Mouse (Mus musculus): Measurements from ENCODE around the gene Slc17a7. TPM values are rescaled to one million over a fixed set of nuclear protein-coding genes. Genes with fewer than 3 reads are reported as not detected.

Slc17a7 gene
- polyA plus RNA-seq, 1 experiment from 2014 or later = 1.8 TPM

DNA sequence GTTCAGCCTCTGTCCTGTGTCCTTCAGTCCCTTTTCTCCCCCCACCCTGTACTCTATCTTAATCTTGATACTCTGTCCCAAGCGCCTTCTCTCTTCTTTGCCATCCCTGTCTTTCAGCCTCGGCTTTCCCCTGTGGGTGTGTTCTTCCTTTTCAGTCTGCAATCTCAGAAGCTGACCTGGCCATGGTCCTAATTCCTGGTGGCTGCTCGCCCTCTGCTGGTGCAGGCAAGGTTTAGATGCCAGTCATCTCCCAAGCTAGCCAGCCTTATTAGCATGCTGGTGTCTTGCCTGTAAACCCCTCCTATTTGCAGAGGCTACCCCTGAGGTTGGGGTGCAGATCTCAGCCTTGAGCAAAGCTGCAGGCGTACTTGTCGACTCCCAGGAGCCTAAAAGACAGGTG lies 34.7 kb downstream of the Slc17a7 start:
- H3K27ac ChIP-seq = no peak overlapping the region
- no peak overlapping the region for H3K4me3 ChIP-seq (replicated peaks)
- H3K36me3 ChIP-seq = no peaks in the 10 kb centered on the region
- H3K9me3 ChIP-seq = no peaks in the 10 kb centered on the region
- H3K4me1 ChIP-seq (replicated peaks) = peaks cover 13% of the 10 kb centered on the region; the same call in 1 of the 2 replicates
- 10% methylated on average over 5 of the region's 5 CpGs for WGBS
- peak; percentile 70 for ATAC-seq
- peaks cover 21% of the 10 kb centered on the region for H3K27me3 ChIP-seq
- peak overlapping the region; percentile 25; the same call in 1 of the 2 replicates for H3K9ac ChIP-seq (replicated peaks)
- H3K4me2 ChIP-seq (replicated peaks) = no peak overlapping the region

DNA sequence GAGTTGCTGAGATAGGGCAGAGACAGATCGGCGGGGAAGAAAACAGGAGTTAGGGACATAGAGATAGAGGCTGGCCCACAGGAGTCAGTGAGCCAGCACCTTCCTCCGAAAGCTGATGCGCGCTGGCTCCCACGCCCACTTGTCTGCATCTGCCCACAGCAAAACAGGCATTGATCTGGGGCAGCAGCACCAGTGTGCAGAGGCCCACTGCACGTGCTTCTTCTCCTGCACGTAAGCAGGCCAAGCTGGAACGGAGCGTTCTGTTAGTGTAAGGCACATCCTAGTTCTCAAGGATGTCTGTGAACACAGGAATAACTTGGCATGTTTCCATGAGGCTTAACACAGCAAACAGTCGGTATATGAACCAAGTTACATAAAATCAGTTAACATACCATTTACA lies 35.2 kb downstream of the Slc17a7 start:
- 89% methylated on average over 11 of the region's 11 CpGs for WGBS
- 0 out of 2 replicates have a peak overlapping the region, but pooled peaks have one; percentile 25 for H3K9ac ChIP-seq (replicated peaks)
- ATAC-seq = no peak

DNA sequence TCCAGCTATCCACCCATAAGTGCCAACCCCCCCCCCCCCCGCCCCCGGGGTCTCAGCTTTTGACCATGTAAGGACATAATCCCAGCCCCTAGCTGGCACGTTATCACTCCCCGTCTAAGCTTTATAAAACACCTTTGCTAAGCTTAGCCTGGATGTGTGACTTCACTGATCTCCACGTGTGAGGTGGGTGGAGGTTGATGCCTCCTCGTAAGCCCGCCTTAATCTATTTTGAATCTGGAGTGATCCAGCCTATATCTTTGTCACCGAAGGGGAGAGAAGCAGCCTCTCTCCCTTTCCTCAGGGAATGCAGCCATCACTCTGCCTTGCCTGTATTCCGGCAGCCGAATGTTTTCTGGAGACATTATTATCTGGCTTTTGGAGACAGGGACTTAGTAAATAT lies 38.9 kb downstream of the Slc17a7 start:
- Histone ChIP-seq H3K4me3 (replicated peaks) (no peak overlapping the region), H3K27me3 (peaks cover 19% of the 10 kb centered on the region), H3K9me3 (no peaks in the 10 kb centered on the region), H3K27ac (no peak overlapping the region), H3K9ac (replicated peaks) (no peak overlapping the region), H3K4me1 (replicated peaks) (peaks cover 10% of the 10 kb centered on the region; the same call in 1 of the 2 replicates), H3K36me3 (no peaks in the 10 kb centered on the region), H3K4me2 (replicated peaks) (no peak overlapping the region)
- WGBS = 64% methylated on average over 10 of the region's 10 CpGs
- ATAC-seq = no peak

More for the DNA sequence above, 35.2 kb downstream of the Slc17a7 start:
- Histone ChIP-seq H3K27me3 (peaks cover 20% of the 10 kb centered on the region), H3K4me3 (replicated peaks) (no peak overlapping the region), H3K4me1 (replicated peaks) (peaks cover 13% of the 10 kb centered on the region; the same call in 1 of the 2 replicates), H3K36me3 (no peaks in the 10 kb centered on the region), H3K9me3 (no peaks in the 10 kb centered on the region), H3K27ac (no peak overlapping the region), H3K4me2 (replicated peaks) (no peak overlapping the region)

DNA sequence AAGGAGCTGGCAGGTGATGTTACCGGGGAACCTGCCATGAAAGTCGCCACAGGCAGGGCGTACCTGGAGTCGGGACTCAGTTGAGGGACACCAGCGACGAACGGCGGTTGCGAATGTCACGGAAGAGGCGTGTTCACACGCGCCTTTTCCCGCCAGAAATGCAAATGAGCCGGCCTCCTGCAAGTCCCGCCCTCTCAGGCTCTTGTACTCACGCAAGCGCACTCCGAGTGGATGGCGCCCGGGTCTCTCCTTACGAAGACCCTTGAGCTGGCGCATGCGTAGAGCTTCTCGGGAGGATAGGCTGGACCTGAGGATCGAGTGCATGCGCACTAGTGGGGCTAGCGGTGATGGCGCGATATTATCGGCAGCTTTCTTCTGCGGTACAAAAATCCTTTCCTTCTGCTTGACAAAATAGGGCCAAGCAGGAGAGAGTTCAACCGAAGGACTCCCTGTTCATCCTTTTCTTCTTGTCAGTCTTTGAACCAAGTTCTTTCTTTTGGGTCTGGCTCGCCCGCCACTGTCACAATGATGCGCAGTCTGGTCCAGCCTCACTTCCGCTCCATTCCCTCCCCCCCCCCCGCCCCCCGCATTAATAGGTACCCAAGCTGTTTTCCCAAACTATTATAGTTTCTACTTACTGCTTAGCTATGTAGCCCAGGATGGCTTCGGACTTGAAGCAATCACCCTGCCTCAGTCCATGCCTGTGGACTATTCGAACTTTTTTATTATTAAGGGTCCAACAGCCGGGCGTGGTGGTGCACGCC lies 40.8 kb downstream of the Slc17a7 start, which contains the start of gene Ccdc155:
Gene Ccdc155, minus strand, starts transcription at position 513 of the 764 bp plus-strand sequence.
- Histone ChIP-seq H3K27me3 (peaks cover 20% of the 10 kb centered on the region), H3K9me3 (no peaks in the 10 kb centered on the region), H3K9ac (replicated peaks) (peak within 1 kb of the TSS; percentile 70), H3K4me3 (replicated peaks) (peak within 1 kb of the TSS; percentile 48), H3K4me1 (replicated peaks) (0 out of 2 replicates have a peak, but pooled peaks cover 3% of the 10 kb centered on the region), H3K4me2 (replicated peaks) (peak within 1 kb of the TSS; percentile 57), H3K27ac (peak within 1 kb of the TSS; percentile 83), H3K36me3 (no peaks in the 10 kb centered on the region)
- peak; percentile 97 for ATAC-seq
- WGBS = 8% methylated on average over 44 of the region's 44 CpGs

DNA sequence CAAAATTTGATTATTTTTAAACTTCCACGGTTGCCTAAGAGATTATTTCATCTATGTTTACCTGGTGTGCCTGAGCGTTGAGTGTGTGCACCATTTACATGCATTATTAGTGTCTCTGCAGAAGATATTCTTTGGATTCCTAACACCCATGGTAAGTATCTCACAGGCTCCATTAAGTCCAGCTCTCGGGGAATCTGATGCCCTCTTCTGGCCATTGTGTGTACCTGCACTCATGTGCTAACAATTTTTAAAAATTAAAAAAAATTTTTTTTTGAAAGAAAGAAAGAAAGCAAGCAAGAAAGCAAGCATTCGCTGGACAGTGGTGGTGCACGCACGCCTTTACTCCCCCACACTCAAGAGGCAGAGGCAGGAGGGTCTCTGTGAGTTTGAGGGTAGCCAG lies 44.5 kb downstream of the Slc17a7 start:
- no peak for ATAC-seq
- H3K4me2 ChIP-seq (replicated peaks) = no peak overlapping the region
- 82% methylated on average over 6 of the region's 6 CpGs for WGBS
- H3K9me3 ChIP-seq = no peaks in the 10 kb centered on the region
- H3K27me3 ChIP-seq = peaks cover 36% of the 10 kb centered on the region
- 0 out of 2 replicates have a peak, but pooled peaks cover 3% of the 10 kb centered on the region for H3K4me1 ChIP-seq (replicated peaks)
- H3K27ac ChIP-seq = no peak overlapping the region
- no peaks in the 10 kb centered on the region for H3K36me3 ChIP-seq
- H3K4me3 ChIP-seq (replicated peaks) = no peak overlapping the region
- no peak overlapping the region for H3K9ac ChIP-seq (replicated peaks)

DNA sequence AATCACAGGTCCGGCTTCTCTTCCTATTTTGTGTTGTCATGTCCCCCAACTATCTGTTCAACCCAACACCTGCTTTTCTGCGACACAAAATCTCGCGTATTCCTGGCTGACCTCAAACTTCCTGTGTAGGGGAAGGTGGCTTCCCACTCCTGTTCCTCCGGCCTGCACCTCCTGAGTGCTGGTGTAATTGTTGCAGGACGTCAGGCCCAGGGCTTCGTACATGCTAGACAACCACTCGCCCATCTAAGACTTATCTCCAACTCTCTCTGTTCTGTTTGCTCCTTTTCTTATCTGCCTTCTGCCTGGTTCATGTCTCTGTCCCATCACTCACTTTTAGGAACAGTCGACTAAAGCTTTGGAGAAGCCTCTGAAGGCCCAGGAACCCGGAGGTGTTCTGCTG lies 47.3 kb downstream of the Slc17a7 start:
- ATAC-seq = no peak
- H3K9me3 ChIP-seq = no peaks in the 10 kb centered on the region
- peaks cover 33% of the 10 kb centered on the region for H3K27me3 ChIP-seq
- H3K4me2 ChIP-seq (replicated peaks) = no peak overlapping the region; the same call in 1 of the 2 replicates
- H3K36me3 ChIP-seq = no peaks in the 10 kb centered on the region
- H3K4me3 ChIP-seq (replicated peaks) = no peak overlapping the region
- no peak overlapping the region for H3K27ac ChIP-seq
- WGBS = 83% methylated on average over 10 of the region's 10 CpGs
- H3K9ac ChIP-seq (replicated peaks) = no peak overlapping the region
- peaks cover 8% of the 10 kb centered on the region for H3K4me1 ChIP-seq (replicated peaks)

DNA sequence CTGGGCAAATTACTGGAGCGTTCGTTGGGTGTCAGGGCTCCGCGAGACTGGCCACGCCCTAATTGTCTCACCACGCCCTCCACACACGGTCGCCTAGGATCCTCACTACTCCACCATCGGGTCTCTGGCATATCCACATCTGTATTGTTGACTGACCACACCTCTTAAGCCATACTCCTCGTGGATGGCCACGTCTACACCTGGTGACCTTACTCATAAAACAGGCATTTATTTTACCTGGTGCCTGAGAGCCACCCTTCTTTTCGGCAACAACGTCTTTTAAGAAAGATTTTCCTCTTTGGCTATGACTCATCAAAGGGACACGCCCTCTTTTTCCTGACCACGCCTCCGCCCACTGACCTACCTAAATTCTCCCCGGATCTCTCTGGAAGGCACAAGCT lies 48.1 kb downstream of the Slc17a7 start, which contains the start of gene Dkkl1:
Gene Dkkl1, minus strand, starts transcription at position 297 of the 401 bp plus-strand sequence.
- WGBS = 7% methylated on average over 17 of the region's 17 CpGs
- Histone ChIP-seq H3K4me1 (replicated peaks) (peaks cover 16% of the 10 kb centered on the region), H3K27ac (no peak within 1 kb of the TSS), H3K36me3 (no peaks in the 10 kb centered on the region), H3K27me3 (peaks cover 33% of the 10 kb centered on the region), H3K4me3 (replicated peaks) (no peak within 1 kb of the TSS), H3K9ac (replicated peaks) (no peak within 1 kb of the TSS), H3K9me3 (no peaks in the 10 kb centered on the region), H3K4me2 (replicated peaks) (peak within 1 kb of the TSS; percentile 29)
- no peak for ATAC-seq

DNA sequence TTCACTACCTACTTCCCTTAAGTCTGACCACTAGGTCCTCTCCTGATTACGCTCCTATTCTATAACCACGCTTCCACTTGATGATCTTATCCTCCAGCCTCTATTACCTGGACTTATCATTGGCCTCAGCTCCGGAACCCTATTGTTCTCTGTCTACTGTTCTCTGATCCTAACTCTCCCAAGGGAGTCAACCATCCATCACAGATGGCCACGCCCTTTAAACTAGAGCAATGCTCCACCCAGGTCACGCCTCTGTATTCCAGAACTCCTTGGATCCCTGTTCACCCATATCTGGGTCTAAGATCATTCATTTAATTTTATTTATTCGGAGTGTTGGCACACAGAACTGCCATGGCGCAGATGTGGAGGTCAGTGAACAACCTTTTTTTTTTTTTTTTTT lies 48.6 kb downstream of the Slc17a7 start:
- WGBS = 77% methylated on average over 7 of the region's 7 CpGs
- Histone ChIP-seq H3K27me3 (peaks cover 33% of the 10 kb centered on the region), H3K4me3 (replicated peaks) (no peak overlapping the region), H3K9me3 (no peaks in the 10 kb centered on the region), H3K27ac (no peak overlapping the region), H3K9ac (replicated peaks) (no peak overlapping the region), H3K4me2 (replicated peaks) (no peak overlapping the region), H3K4me1 (replicated peaks) (peaks cover 21% of the 10 kb centered on the region), H3K36me3 (no peaks in the 10 kb centered on the region)
- no peak for ATAC-seq

DNA sequence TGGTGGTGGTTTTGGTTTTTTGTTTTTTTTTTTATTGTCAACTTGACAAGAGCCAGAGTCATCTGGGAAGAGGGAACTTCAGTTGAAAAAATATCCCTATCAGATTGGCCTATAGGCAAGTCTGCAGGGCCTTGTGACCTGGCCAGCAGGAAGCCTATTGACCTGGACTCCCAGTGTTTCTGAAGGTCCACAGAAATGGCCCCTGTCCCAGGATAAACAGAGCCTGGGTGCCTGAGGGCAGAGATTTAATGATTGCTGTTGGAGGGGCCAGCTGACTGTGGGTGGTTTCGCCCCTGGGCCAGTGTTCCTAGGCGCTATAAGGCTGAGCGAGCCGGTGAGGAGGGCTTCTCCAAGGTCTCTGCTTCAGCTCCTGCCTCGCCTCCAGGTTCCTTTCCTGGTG lies 50.0 kb downstream of the Slc17a7 start:
- WGBS = 72% methylated on average over 5 of the region's 5 CpGs
- Histone ChIP-seq H3K27ac (no peak overlapping the region), H3K9me3 (no peaks in the 10 kb centered on the region), H3K4me2 (replicated peaks) (no peak overlapping the region), H3K36me3 (0 out of 2 replicates have a peak, but pooled peaks cover 1% of the 10 kb centered on the region), H3K9ac (replicated peaks) (no peak overlapping the region), H3K27me3 (peaks cover 30% of the 10 kb centered on the region), H3K4me1 (replicated peaks) (peaks cover 32% of the 10 kb centered on the region), H3K4me3 (replicated peaks) (no peak overlapping the region)
- no peak for ATAC-seq

DNA sequence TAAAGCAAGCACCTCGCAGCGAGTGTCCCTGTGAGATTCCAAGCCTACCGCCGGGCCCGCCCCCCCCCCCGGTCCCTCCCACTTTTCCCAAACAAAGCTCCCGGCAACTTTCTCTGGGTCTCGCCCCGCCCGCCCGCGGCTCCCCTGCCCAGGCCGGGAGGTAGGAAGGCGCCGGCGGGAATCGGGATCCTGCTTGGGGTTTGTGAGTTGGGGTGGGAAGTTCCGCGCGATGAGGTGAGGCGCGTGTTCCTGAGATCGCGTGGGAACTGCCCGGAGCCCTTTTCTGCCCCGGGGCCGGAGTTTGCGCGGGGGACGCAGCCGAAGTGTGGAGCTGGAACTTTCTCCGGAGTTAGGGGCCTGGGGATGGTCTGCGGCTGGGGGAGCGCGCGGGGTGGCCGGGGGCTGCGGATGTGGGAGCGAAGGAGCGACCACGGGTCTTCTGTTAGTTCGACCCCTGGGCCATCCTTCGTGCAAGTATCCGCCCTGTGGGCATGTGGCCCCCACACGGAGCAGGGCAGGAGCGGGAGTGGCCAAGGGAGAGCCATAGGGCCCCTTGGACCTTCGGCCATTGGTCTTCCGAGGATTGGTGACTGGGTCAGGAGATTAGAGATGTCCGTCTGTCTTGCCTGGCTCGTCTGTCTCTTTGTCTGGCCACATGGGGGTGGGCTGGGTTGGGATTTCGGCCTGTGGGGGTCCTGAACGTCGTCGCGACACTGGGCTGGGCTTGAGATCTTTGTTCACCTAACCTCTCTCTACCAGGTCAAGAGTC lies 52.1 kb downstream of the Slc17a7 start, which contains the start of gene Tead2:
Gene Tead2, plus strand, starts transcription at position 81 of the 769 bp plus-strand sequence.
- H3K9ac ChIP-seq (replicated peaks) = peak within 1 kb of the TSS; percentile 89
- no peaks in the 10 kb centered on the region for H3K9me3 ChIP-seq
- peak within 1 kb of the TSS; percentile 92 for H3K27ac ChIP-seq
- peak; percentile 54 for ATAC-seq
- under 1% methylated on average over 55 of the region's 55 CpGs for WGBS
- H3K4me2 ChIP-seq (replicated peaks) = peak within 1 kb of the TSS; percentile 69
- H3K36me3 ChIP-seq = peaks cover 21% of the 10 kb centered on the region
- peak within 1 kb of the TSS; percentile 59 for H3K4me3 ChIP-seq (replicated peaks)
- peaks cover 50% of the 10 kb centered on the region for H3K4me1 ChIP-seq (replicated peaks)
- peaks cover 19% of the 10 kb centered on the region for H3K27me3 ChIP-seq

DNA sequence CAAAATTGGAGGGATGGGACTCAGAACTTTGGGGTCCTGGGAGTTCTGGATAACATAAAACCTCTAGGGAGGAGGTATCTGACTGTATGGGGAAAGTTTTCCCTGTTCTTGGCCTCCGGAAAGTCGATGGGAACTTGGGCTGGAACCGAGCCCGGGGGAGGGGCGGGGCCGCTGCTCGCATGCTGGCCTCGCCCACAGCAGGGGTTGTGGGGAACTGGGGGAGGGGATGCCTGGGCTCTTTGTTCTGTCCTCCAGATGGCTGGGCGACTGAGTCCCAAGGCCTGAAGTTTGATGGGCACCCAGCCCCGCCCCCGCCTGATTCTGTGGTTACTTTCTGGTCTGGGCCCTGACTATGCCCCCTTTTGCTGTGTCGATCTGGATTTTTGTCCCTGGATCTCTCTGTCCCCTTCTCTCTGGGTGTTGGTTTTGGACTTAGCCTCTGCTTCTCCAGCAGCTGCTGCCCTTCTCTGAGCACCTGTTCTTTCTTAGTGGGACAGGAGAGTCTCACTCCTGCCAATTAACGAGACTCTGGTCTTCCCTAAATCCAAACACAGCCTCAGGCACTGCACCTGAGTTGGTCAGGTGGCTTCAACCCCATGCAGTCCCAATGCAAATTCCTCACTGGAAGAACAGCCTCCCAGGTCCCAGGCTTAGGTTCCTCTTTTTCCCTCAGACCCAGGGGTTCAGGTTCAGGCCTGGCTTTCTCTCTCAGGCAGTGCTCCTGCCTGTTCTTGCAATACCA lies 52.9 kb downstream of the Slc17a7 start:
- WGBS = under 1% methylated on average over 13 of the region's 13 CpGs
- peak overlapping the region; percentile 89 for H3K9ac ChIP-seq (replicated peaks)
- peak overlapping the region; percentile 59 for H3K4me3 ChIP-seq (replicated peaks)
- H3K4me2 ChIP-seq (replicated peaks) = peak overlapping the region; percentile 69
- H3K9me3 ChIP-seq = no peaks in the 10 kb centered on the region
- peak overlapping the region; percentile 92 for H3K27ac ChIP-seq
- peak; percentile 82 for ATAC-seq
- H3K36me3 ChIP-seq = peaks cover 22% of the 10 kb centered on the region
- H3K4me1 ChIP-seq (replicated peaks) = peaks cover 53% of the 10 kb centered on the region
- peaks cover 12% of the 10 kb centered on the region for H3K27me3 ChIP-seq

All from midbrain, embryonic 13.5 days (tissue).